ENCODE assay signal across 25 mouse cellular contexts in the genomic region with DNA sequence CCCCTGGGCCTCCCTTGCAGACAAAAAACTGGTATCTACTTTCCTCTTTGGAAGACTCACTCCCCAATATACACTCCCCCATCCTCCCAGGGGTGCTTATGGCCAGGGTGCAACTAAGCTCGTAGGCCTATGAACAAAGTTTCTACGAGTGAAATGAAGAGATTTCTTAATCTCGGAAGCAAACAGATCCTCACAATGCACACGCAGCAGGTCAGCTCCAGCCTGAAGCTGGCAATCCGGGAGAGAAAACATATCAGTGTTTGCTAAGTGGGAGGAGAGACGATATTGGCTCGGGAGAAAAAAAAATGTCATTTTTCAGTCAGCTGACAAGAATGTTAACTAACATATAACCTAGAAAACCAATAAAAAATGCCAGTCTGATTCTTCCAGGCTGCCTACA. TPM values are rescaled to one million over a fixed set of nuclear protein-coding genes. Genes with fewer than 3 reads are reported as not detected.
A peak's percentile ranks its signal among the peaks of the same experiment; 100 is the strongest.
DNase-seq lines count a peak whose midpoint lies in the region; ATAC-seq and TF ChIP-seq lines count a peak whose summit lies in the region.
"Had no signal": no experiment of that assay in that cellular context is flagged by ENCODE, and none has a peak within 500 bp of the region (broad histone marks: within the 10 kb centered on the region; RNA-seq: fewer than 3 reads in every experiment).

No protein-coding gene starts in this region.

- H3K4me1 ChIP-seq in hindbrain, embryonic 14.5 days (replicated peaks; ENCODE audit: control insufficient read depth, insufficient read depth, low read length), result no peaks in the 10 kb centered on the region
- no peaks in the 10 kb centered on the region for H3K4me1 ChIP-seq in hindbrain, postnatal 0 days (ENCODE audit: insufficient read depth, low read length)
- H3K4me1 ChIP-seq in liver, embryonic 16.5 days (ENCODE audit: control insufficient read depth, low read depth, low read length), result no peaks in the 10 kb centered on the region
- H3K4me1 ChIP-seq in liver, embryonic 11.5 days (replicated peaks; ENCODE audit: control insufficient read depth, insufficient read depth, low read length), result no peaks in the 10 kb centered on the region
- no peaks in the 10 kb centered on the region for H3K4me1 ChIP-seq in midbrain, embryonic 12.5 days
- H3K4me1 ChIP-seq in midbrain, embryonic 11.5 days (ENCODE audit: control insufficient read depth, insufficient read depth, low read length), result peaks cover 6% of the 10 kb centered on the region
- H3K4me1 ChIP-seq: heart, embryonic 12.5 days had no signal

- H3K9me3 ChIP-seq in hindbrain, embryonic 14.5 days (ENCODE audit: control insufficient read depth, low read length), result no peaks in the 10 kb centered on the region
- H3K9me3 ChIP-seq in hindbrain, postnatal 0 days (ENCODE audit: low read length), result no peaks in the 10 kb centered on the region
- no peaks in the 10 kb centered on the region; the same call in 1 of the 2 replicates for H3K9me3 ChIP-seq in liver, embryonic 16.5 days (replicated peaks; ENCODE audit: control insufficient read depth, low read length)
- no peaks in the 10 kb centered on the region for H3K9me3 ChIP-seq in liver, embryonic 11.5 days (ENCODE audit: control insufficient read depth, low read length)
- no peaks in the 10 kb centered on the region for H3K9me3 ChIP-seq in midbrain, embryonic 12.5 days
- no peaks in the 10 kb centered on the region for H3K9me3 ChIP-seq in midbrain, embryonic 11.5 days (ENCODE audit: control insufficient read depth, low read length)
- H3K9me3 ChIP-seq: embryonic facial prominence, embryonic 15.5 days had no signal

- no peak overlapping the region for H3K4me3 ChIP-seq in hindbrain, embryonic 14.5 days (replicated peaks; ENCODE audit: low read length)
- H3K4me3 ChIP-seq in hindbrain, postnatal 0 days (ENCODE audit: low read length), result no peak overlapping the region
- no peak overlapping the region for H3K4me3 ChIP-seq in liver, embryonic 16.5 days (ENCODE audit: low read depth, low read length)
- no peak overlapping the region for H3K4me3 ChIP-seq in liver, embryonic 11.5 days (ENCODE audit: low read depth, low read length)
- H3K4me3 ChIP-seq in midbrain, embryonic 12.5 days, result no peak overlapping the region
- no peak overlapping the region for H3K4me3 ChIP-seq in midbrain, embryonic 11.5 days (ENCODE audit: low read depth, low read length)
- H3K4me3 ChIP-seq: embryonic facial prominence, embryonic 15.5 days; erythroblast, embryonic 14.5 days; forebrain, embryonic 10.5 days; gastrocnemius, adult 2 months; heart, embryonic 12.5 days had no signal

- H3K27me3 ChIP-seq in hindbrain, embryonic 14.5 days (ENCODE audit: control insufficient read depth, insufficient read depth, low read length), result no peaks in the 10 kb centered on the region
- no peaks in the 10 kb centered on the region for H3K27me3 ChIP-seq in hindbrain, postnatal 0 days (ENCODE audit: insufficient read depth, low read length)
- H3K27me3 ChIP-seq in liver, embryonic 16.5 days (ENCODE audit: control insufficient read depth, insufficient read depth, low read depth, low read length), result no peaks in the 10 kb centered on the region
- no peaks in the 10 kb centered on the region for H3K27me3 ChIP-seq in liver, embryonic 11.5 days (replicated peaks; ENCODE audit: control insufficient read depth, insufficient read depth, low read length)
- no peaks in the 10 kb centered on the region for H3K27me3 ChIP-seq in midbrain, embryonic 12.5 days
- no peaks in the 10 kb centered on the region for H3K27me3 ChIP-seq in midbrain, embryonic 11.5 days (ENCODE audit: control insufficient read depth, insufficient read depth, low read length)
- H3K27me3 ChIP-seq: embryonic facial prominence, embryonic 15.5 days; heart, embryonic 12.5 days had no signal

- no peaks in the 10 kb centered on the region for H3K36me3 ChIP-seq in hindbrain, embryonic 14.5 days (replicated peaks; ENCODE audit: control insufficient read depth, insufficient read depth)
- H3K36me3 ChIP-seq in hindbrain, postnatal 0 days (ENCODE audit: insufficient read depth, low read length), result no peaks in the 10 kb centered on the region
- no peaks in the 10 kb centered on the region for H3K36me3 ChIP-seq in liver, embryonic 16.5 days (ENCODE audit: control insufficient read depth, insufficient read depth)
- H3K36me3 ChIP-seq in liver, embryonic 11.5 days (ENCODE audit: control insufficient read depth, insufficient read depth, low read length), result no peaks in the 10 kb centered on the region
- H3K36me3 ChIP-seq in midbrain, embryonic 12.5 days, result no peaks in the 10 kb centered on the region
- H3K36me3 ChIP-seq in midbrain, embryonic 11.5 days (ENCODE audit: control insufficient read depth, insufficient read depth, low read length), result no peaks in the 10 kb centered on the region
- H3K36me3 ChIP-seq: embryonic facial prominence, embryonic 15.5 days; forebrain, embryonic 10.5 days; G1E; heart, embryonic 12.5 days had no signal

- TF ChIP-seq POLR2A in brain, embryonic 14.5 days (IDR thresholded peaks at IDR 0.05; ENCODE audit: borderline replicate concordance, extremely low read depth, insufficient read depth, insufficient read length, poor library complexity, severe bottlenecking), result no peak

- ATAC-seq in hindbrain, embryonic 14.5 days (ENCODE audit: low FRiP score), result no peak
- no peak for ATAC-seq in hindbrain, postnatal 0 days
- peak; percentile 51 for ATAC-seq in liver, embryonic 16.5 days (ENCODE audit: low read depth)
- ATAC-seq in liver, embryonic 11.5 days (replicated peaks; ENCODE audit: low FRiP score), result no peak
- no peak for ATAC-seq in midbrain, embryonic 12.5 days (ENCODE audit: low FRiP score, low read depth)
- ATAC-seq in midbrain, embryonic 11.5 days (ENCODE audit: low FRiP score), result no peak
- ATAC-seq in monocyte, adult 5-6 weeks (replicated peaks; ENCODE audit: insufficient number of reproducible peaks, low FRiP score, low TSS enrichment, poor library complexity, severe bottlenecking), result no peak
- ATAC-seq: CD4-positive, CD25-positive, alpha-beta regulatory T cell, adult 4 months; forebrain, embryonic 14.5 days had no signal

- no peak overlapping the region for H3K4me2 ChIP-seq in hindbrain, embryonic 14.5 days (replicated peaks)
- no peak overlapping the region for H3K4me2 ChIP-seq in hindbrain, postnatal 0 days (ENCODE audit: low read depth, low read length)
- no peak overlapping the region for H3K4me2 ChIP-seq in liver, embryonic 16.5 days (ENCODE audit: low read depth, low read length)
- H3K4me2 ChIP-seq in liver, embryonic 11.5 days, result no peak overlapping the region
- no peak overlapping the region for H3K4me2 ChIP-seq in midbrain, embryonic 12.5 days (replicated peaks)
- no peak overlapping the region for H3K4me2 ChIP-seq in midbrain, embryonic 11.5 days
- H3K4me2 ChIP-seq: embryonic facial prominence, embryonic 15.5 days; heart, embryonic 12.5 days had no signal

- H3K9ac ChIP-seq in hindbrain, embryonic 14.5 days, result no peak overlapping the region
- H3K9ac ChIP-seq in hindbrain, postnatal 0 days (replicated peaks; ENCODE audit: low read length), result no peak overlapping the region
- no peak overlapping the region for H3K9ac ChIP-seq in liver, embryonic 16.5 days (ENCODE audit: low read depth, low read length)
- H3K9ac ChIP-seq in liver, embryonic 11.5 days (ENCODE audit: low read depth, low read length), result no peak overlapping the region
- no peak overlapping the region for H3K9ac ChIP-seq in midbrain, embryonic 12.5 days (replicated peaks)
- H3K9ac ChIP-seq in midbrain, embryonic 11.5 days (ENCODE audit: low read length), result no peak overlapping the region
- H3K9ac ChIP-seq: embryonic facial prominence, embryonic 15.5 days; heart, embryonic 12.5 days had no signal

- TF ChIP-seq CTCF in hindbrain, postnatal 0 days (IDR thresholded peaks at IDR 0.05; ENCODE audit: low read depth), result no peak
- no peak for TF ChIP-seq CTCF in brain, embryonic 14.5 days (IDR thresholded peaks at IDR 0.05; ENCODE audit: borderline replicate concordance, extremely low read depth, insufficient read depth, insufficient read length)

- DNase-seq in hindbrain, embryonic 14.5 days (ENCODE audit: low spot score), result no peak
- no peak for DNase-seq in hindbrain, postnatal 0 days (ENCODE audit: low spot score)
- DNase-seq in liver, embryonic 11.5 days (ENCODE audit: low spot score), result no peak
- DNase-seq in midbrain, embryonic 11.5 days (ENCODE audit: low spot score, missing footprints), result no peak
- peak; percentile 26 for DNase-seq in brain, embryonic 14.5 days (ENCODE audit: low read depth)
- DNase-seq: B cell, adult 2 months; cerebellum, adult 11 months; cerebellum, adult 8-10 months; cerebellum, postnatal 14 days; embryo, embryonic 11 days; gastrocnemius, adult 2 months; gastrocnemius, postnatal 25 days; heart, postnatal 36 days had no signal

- 65% methylated on average over 7 of the region's 7 CpGs for WGBS in hindbrain, embryonic 14.5 days
- 75% methylated on average over 7 of the region's 7 CpGs for WGBS in hindbrain, postnatal 0 days
- 55% methylated on average over 7 of the region's 7 CpGs for WGBS in liver, embryonic 16.5 days (ENCODE audit: insufficient replicate concordance)
- 57% methylated on average over 7 of the region's 7 CpGs for WGBS in liver, embryonic 11.5 days
- 53% methylated on average over 7 of the region's 7 CpGs for WGBS in midbrain, embryonic 12.5 days
- 63% methylated on average over 7 of the region's 7 CpGs for WGBS in midbrain, embryonic 11.5 days

- H3K27ac ChIP-seq in hindbrain, embryonic 14.5 days, result peak overlapping the region; percentile 7; the same call in 1 of the 2 replicates
- H3K27ac ChIP-seq in hindbrain, postnatal 0 days, result no peak overlapping the region
- H3K27ac ChIP-seq in liver, embryonic 16.5 days (ENCODE audit: low read length), result no peak overlapping the region
- H3K27ac ChIP-seq in liver, embryonic 11.5 days (ENCODE audit: low read depth, low read length), result no peak overlapping the region
- peak overlapping the region; percentile 39; the same call in 1 of the 2 replicates for H3K27ac ChIP-seq in midbrain, embryonic 12.5 days (replicated peaks)
- no peak overlapping the region for H3K27ac ChIP-seq in midbrain, embryonic 11.5 days (ENCODE audit: low read depth, low read length)
- H3K27ac ChIP-seq: embryonic facial prominence, embryonic 15.5 days; forebrain, embryonic 10.5 days; gastrocnemius, adult 2 months had no signal

RNA-seq across cellular contexts. Expression of a gene that starts 53.7 kb away (rescaled TPM):
- polyA plus RNA-seq in hindbrain, embryonic 14.5 days (2014; fragmentation: Nextera tagmentation; extraction: Ambion mirVana), result 3.0 and 4.0 TPM in 2 replicates
- total RNA-seq in hindbrain, postnatal 0 days (2014; rRNA removed), result 10.7 and 16.9 TPM in 2 replicates
- polyA plus RNA-seq in hindbrain, postnatal 0 days (2015; fragmentation: Nextera tagmentation; extraction: Ambion mirVana), result 2.5 and 3.1 TPM in 2 replicates
- 0.04 and 0.07 TPM in 2 replicates for polyA plus RNA-seq in liver, embryonic 16.5 days (2015; fragmentation: Nextera tagmentation; extraction: Ambion mirVana)
- polyA plus RNA-seq in liver, embryonic 11.5 days (2014; fragmentation: Nextera tagmentation; extraction: Ambion mirVana), result 0.01 TPM in 1 of 2 replicates, not detected in the other
- polyA plus RNA-seq in midbrain, embryonic 12.5 days (2016; fragmentation: Nextera tagmentation; extraction: Ambion mirVana), result 0.41 and 0.59 TPM in 2 replicates
- 0.22 and 0.30 TPM in 2 replicates for polyA plus RNA-seq in midbrain, embryonic 11.5 days (2014; fragmentation: Nextera tagmentation; extraction: Ambion mirVana)
- 3.9 and 5.1 TPM in 2 replicates for polyA plus RNA-seq in brain, embryonic 14.5 days (2012; rRNA removed)
- not detected in 3 replicates for total RNA-seq in monocyte, adult 5-6 weeks (2017)
- total RNA-seq: common myeloid progenitor, adult 5-6 weeks; granulocyte monocyte progenitor cell, adult 5-6 weeks had no signal
- polyA plus RNA-seq: erythroblast, embryonic 14.5 days; G1E had no signal

Comparison
In these comparisons a context has a peak if more than half of its experiments do, and no peak if none do; other contexts are left out.
1. H3K27ac ChIP-seq: peak in hindbrain, embryonic 14.5 days (single experiment) and midbrain, embryonic 12.5 days (single experiment); none in hindbrain, postnatal 0 days (single experiment), liver, embryonic 16.5 days (single experiment), liver, embryonic 11.5 days (single experiment) and midbrain, embryonic 11.5 days (single experiment).